Mouse (Mus musculus) olfactory bulb, adult 2 months (tissue): ENCODE data around the gene Ikzf3.

Experiments used
- CTCF ChIP-seq: fragments of 200-500 bp; IDR thresholded peaks from 2 replicates; pipeline ENCODE4 v1.5.1; 2012; ENCODE audit warnings: low read depth, mild to moderate bottlenecking, low read length, moderate library complexity; ENCODE audit not compliant: insufficient read depth
- POLR2A ChIP-seq: fragments of 200-500 bp; IDR thresholded peaks from 2 replicates; pipeline ENCODE4 v1.6.1; 2012; ENCODE audit warnings: mild to moderate bottlenecking, low read depth, low read length, moderate library complexity; ENCODE audit not compliant: insufficient read depth

GRCm38 (mm10) chr11:98544890-98545677, 747 bp downstream of the Ikzf3 start:
- no peak for TF ChIP-seq CTCF
- no peak for TF ChIP-seq POLR2A
